ENCODE assay signal across 9 mouse cellular contexts in the genomic region with DNA sequence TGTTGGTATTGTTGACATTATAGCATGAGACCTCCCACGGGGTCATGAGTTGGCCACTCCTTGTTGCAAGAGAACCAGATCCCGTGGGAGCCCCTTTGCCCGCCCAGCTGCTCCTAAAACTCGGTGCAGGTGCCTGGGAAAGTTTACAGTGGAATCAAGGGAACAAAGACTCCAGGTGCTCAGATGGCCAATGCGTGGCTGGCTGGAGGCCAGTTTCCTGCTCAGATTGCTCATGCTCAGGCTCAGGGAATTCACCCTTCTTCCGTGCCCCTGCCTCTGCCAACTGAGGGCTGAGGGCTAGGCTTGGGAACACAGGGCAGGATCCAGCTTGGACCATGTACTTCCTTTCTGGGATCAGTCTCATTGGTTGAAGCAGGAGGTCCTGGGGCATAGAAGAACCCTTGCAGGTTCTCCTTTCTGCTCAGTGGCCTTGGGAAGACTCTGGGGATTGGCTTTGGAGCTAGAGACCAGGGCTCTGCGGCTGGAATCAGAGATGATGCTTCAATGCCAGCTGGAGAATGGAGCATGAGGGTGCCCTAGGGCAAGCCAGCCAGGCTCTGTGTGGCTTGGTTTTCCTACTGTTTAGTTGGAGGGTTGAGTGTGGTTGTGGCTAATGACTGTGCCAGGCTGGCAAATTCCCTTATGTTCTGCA. TPM values are rescaled to one million over a fixed set of nuclear protein-coding genes. Genes with fewer than 3 reads are reported as not detected.
DNase-seq lines count a peak whose midpoint lies in the region; ATAC-seq and TF ChIP-seq lines count a peak whose summit lies in the region.
"Had no signal": no experiment of that assay in that cellular context is flagged by ENCODE, and none has a peak within 500 bp of the region (broad histone marks: within the 10 kb centered on the region; RNA-seq: fewer than 3 reads in every experiment).

No protein-coding gene starts in this region.

- DNase-seq in cerebellum, postnatal 25 days: peak; percentile 22 to 47
- DNase-seq in cerebellum, adult 2 months: no peak
- DNase-seq in urinary bladder, adult 2 months (ENCODE audit: low spot score): peak; percentile 32
- DNase-seq in urinary bladder, postnatal 25 days (ENCODE audit: low spot score): no peak
- peak; percentile 73 for DNase-seq in lung, embryonic 14.5 days
- no peak for DNase-seq in thymus, postnatal 4 days
- DNase-seq in midbrain, embryonic 14.5 days: no peak
- no peak for DNase-seq in layer of hippocampus, adult 8-10 months (ENCODE audit: low spot score in 2 of 2)

- no peak for TF ChIP-seq POLR2A in cerebellum, adult 2 months (IDR thresholded peaks at IDR 0.05; ENCODE audit: borderline replicate concordance, insufficient read depth, low read length)

- H3K27ac ChIP-seq in cerebellum, adult 2 months (ENCODE audit: insufficient read depth, low read length): no peak overlapping the region
- H3K27ac ChIP-seq in lung, embryonic 14.5 days (ENCODE audit: low read depth): 0 out of 2 replicates have a peak overlapping the region, but pooled peaks have one; percentile 9
- H3K27ac ChIP-seq in midbrain, embryonic 14.5 days (replicated peaks; ENCODE audit: low read depth, low read length): no peak overlapping the region
- H3K27ac ChIP-seq: neural tube, embryonic 13.5 days had no signal

- no peaks in the 10 kb centered on the region for H3K27me3 ChIP-seq in cerebellum, adult 2 months (ENCODE audit: control insufficient read depth, insufficient read depth, low read length)
- no peaks in the 10 kb centered on the region for H3K27me3 ChIP-seq in lung, embryonic 14.5 days (ENCODE audit: insufficient read depth, low read length)
- no peaks in the 10 kb centered on the region for H3K27me3 ChIP-seq in midbrain, embryonic 14.5 days (ENCODE audit: control insufficient read depth, insufficient read depth, low read length)
- H3K27me3 ChIP-seq: neural tube, embryonic 13.5 days had no signal

- WGBS in cerebellum, adult 2 months: 26% methylated on average over 7 of the region's 7 CpGs
- WGBS in lung, embryonic 14.5 days: 53% methylated on average over 7 of the region's 7 CpGs
- WGBS in midbrain, embryonic 14.5 days: 80% methylated on average over 7 of the region's 7 CpGs

- no peak overlapping the region for H3K4me3 ChIP-seq in cerebellum, adult 2 months (replicated peaks; ENCODE audit: insufficient read depth, low read depth, low read length)
- no peak overlapping the region for H3K4me3 ChIP-seq in lung, embryonic 14.5 days (ENCODE audit: low read depth, low read length)
- H3K4me3 ChIP-seq in midbrain, embryonic 14.5 days (replicated peaks; ENCODE audit: low read depth, low read length): no peak overlapping the region
- H3K4me3 ChIP-seq: neural tube, embryonic 13.5 days had no signal

- peak; percentile 6; the same call in 1 of the 2 replicates for ATAC-seq in lung, embryonic 14.5 days (ENCODE audit: insufficient read depth)
- no peak for ATAC-seq in midbrain, embryonic 14.5 days (ENCODE audit: low FRiP score, low TSS enrichment)

- no peak for TF ChIP-seq CTCF in cerebellum, adult 2 months (IDR thresholded peaks at IDR 0.05; ENCODE audit: borderline replicate concordance, insufficient read depth, low read depth, low read length)
- no peak for TF ChIP-seq CTCF in lung, embryonic 14.5 days (IDR thresholded peaks at IDR 0.05; ENCODE audit: low read depth)

- H3K9ac ChIP-seq in lung, embryonic 14.5 days: no peak overlapping the region
- no peak overlapping the region for H3K9ac ChIP-seq in midbrain, embryonic 14.5 days (replicated peaks; ENCODE audit: low read length)
- H3K9ac ChIP-seq: neural tube, embryonic 13.5 days had no signal

- no peaks in the 10 kb centered on the region for H3K4me1 ChIP-seq in cerebellum, adult 2 months (ENCODE audit: control insufficient read depth, insufficient read depth, low read length)
- peaks cover 8% of the 10 kb centered on the region; the same call in 1 of the 2 replicates for H3K4me1 ChIP-seq in lung, embryonic 14.5 days (ENCODE audit: insufficient read depth)
- no peaks in the 10 kb centered on the region for H3K4me1 ChIP-seq in midbrain, embryonic 14.5 days (ENCODE audit: control insufficient read depth, insufficient read depth, low read length)

- H3K9me3 ChIP-seq in lung, embryonic 14.5 days (ENCODE audit: low read depth, low read length): no peaks in the 10 kb centered on the region
- no peaks in the 10 kb centered on the region for H3K9me3 ChIP-seq in midbrain, embryonic 14.5 days (ENCODE audit: control insufficient read depth, low read length)
- H3K9me3 ChIP-seq: neural tube, embryonic 13.5 days had no signal

- H3K36me3 ChIP-seq in lung, embryonic 14.5 days (ENCODE audit: insufficient read depth): no peaks in the 10 kb centered on the region
- H3K36me3 ChIP-seq in midbrain, embryonic 14.5 days (ENCODE audit: control insufficient read depth, insufficient read depth, low read length): no peaks in the 10 kb centered on the region
- H3K36me3 ChIP-seq: neural tube, embryonic 13.5 days had no signal

- no peak overlapping the region for H3K4me2 ChIP-seq in lung, embryonic 14.5 days
- H3K4me2 ChIP-seq in midbrain, embryonic 14.5 days (ENCODE audit: low read length): no peak overlapping the region
- H3K4me2 ChIP-seq: neural tube, embryonic 13.5 days had no signal

RNA-seq across cellular contexts. Expression of a gene that starts 26.2 kb away (rescaled TPM):
- polyA plus RNA-seq in cerebellum, adult 2 months (2012; rRNA removed): 10.7 and 11.5 TPM in 2 replicates
- 15.8 and 27.2 TPM in 2 replicates for polyA plus RNA-seq in urinary bladder, adult 2 months (2012; rRNA removed)
- 11.9 and 12.8 TPM in 2 replicates for polyA plus RNA-seq in lung, embryonic 14.5 days (2014; fragmentation: Nextera tagmentation; extraction: Ambion mirVana)
- polyA plus RNA-seq in midbrain, embryonic 14.5 days (2014; fragmentation: Nextera tagmentation; extraction: Ambion mirVana): 19.8 and 21.9 TPM in 2 replicates
- total RNA-seq in layer of hippocampus, adult 8-10 months (2022): 10 to 100 TPM; 22.0 to 27.7 (median 25.9) TPM

RNA-seq across cellular contexts. Expression of a gene that starts 45.2 kb away (rescaled TPM):
- 77.9 and 84.0 TPM in 2 replicates for polyA plus RNA-seq in cerebellum, adult 2 months (2012; rRNA removed)
- 86.8 and 101 TPM in 2 replicates for polyA plus RNA-seq in urinary bladder, adult 2 months (2012; rRNA removed)
- polyA plus RNA-seq in lung, embryonic 14.5 days (2014; fragmentation: Nextera tagmentation; extraction: Ambion mirVana): 629 and 635 TPM in 2 replicates
- polyA plus RNA-seq in midbrain, embryonic 14.5 days (2014; fragmentation: Nextera tagmentation; extraction: Ambion mirVana): 203 and 232 TPM in 2 replicates
- 10 to 100 TPM; 67.5 to 83.7 (median 75.9) TPM for total RNA-seq in layer of hippocampus, adult 8-10 months (2022)

Comparison
In these comparisons a context has a peak if more than half of its experiments do, and no peak if none do; other contexts are left out.
1. DNase-seq: peak in cerebellum, postnatal 25 days (2 of 2), urinary bladder, adult 2 months (single experiment) and lung, embryonic 14.5 days (single experiment); none in cerebellum, adult 2 months (0 of 2), urinary bladder, postnatal 25 days (single experiment), thymus, postnatal 4 days (single experiment), midbrain, embryonic 14.5 days (single experiment) and layer of hippocampus, adult 8-10 months (0 of 2).